Mouse (Mus musculus) heart, adult 9 months (tissue): ENCODE measurements at regions not wholly inside any gene's neighbourhood (a gene's known extent, or its start where the extent isn't known, plus 50 kb on each side); places are given as distances from the start of the nearest gene placed in this dataset.
"Not testable (repeated sequence)": the region's sequence is repeated elsewhere in the genome, so short reads cannot be mapped to it uniquely, and the experiment has no call there.

ENCODE experiments used
- DNase-seq, 2 experiments: peaks; one replicate each; pipeline ENCODE4 v3.0.0; 2022; ENCODE audit warnings: low spot score in 2 of 2

DNA sequence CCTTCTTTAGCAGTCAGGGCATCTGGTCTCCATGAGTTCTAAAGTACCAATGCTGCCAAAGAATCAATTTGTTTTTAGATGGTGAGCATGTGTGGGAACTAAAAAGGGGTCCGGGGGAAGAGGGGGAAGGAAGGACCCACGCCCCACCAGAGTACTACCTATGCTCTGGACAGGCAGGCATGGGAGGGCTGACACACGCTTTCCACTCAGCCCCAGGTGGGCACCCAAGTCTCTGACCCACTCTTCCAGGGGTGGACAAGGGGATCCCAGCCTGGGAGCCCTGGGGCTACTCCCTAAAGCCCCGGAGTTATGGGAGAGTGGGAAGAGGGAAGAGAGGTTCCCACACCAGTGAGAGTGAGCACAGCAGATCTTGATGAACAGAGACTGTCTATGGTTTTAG lies 1446.9 kb downstream of the Zfp704 start:
- DNase-seq, result no peak

DNA sequence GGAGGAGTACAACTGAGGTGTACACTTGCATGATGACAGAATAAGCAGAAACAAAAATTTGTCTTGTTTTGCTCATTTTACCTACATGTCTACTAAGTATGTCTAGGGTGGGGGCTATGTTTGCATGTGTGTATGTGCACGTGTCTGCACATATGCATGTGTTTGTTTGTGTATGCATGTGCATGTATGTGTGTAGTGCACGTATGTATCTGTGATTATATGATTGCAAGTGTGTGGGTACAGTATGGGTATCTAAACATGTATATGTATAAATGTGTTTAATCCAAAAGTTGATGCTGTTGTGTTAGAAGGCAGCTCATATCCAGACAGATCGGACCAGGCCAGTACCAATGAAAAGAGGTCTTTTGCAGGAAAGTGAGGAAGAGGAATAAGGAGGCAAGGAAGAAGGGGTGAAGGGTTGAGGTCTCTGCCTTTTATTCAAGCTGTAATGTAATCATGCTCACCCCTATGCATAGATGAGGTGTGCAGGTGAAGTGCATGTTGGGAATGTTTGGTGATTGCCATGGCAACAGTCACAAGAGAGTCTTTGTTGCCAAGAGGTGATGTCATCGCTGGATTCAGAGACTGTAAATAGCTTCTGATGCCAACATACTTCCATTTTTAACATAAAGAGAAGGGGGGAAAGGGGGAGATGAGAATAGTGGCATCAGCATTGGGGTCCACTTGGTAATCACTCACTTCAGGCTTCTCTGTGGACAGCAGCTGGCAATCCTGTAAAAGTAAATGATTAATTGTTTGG lies 1447.7 kb downstream of the Zfp704 start:
- DNase-seq, result no peak

DNA sequence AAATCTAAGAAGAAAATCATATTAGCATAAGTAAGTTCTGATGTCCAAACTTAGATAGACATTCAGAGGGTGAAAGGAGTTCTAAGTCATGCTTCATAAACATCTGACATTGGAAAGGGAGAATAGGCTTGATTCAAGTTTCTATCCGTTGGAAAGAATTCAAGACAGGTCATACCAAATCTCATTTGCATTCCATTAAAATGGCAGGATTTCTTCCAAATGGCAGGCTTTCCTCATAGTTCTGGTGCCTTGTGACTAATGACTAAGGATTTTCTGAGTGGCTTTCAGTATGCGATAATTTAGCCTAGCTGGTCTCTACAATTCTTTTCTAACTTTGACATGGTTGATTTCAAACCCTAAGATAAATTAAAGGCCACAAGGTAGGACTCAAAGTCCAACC lies 1466.9 kb downstream of the Zfp704 start:
- DNase-seq, result no peak

DNA sequence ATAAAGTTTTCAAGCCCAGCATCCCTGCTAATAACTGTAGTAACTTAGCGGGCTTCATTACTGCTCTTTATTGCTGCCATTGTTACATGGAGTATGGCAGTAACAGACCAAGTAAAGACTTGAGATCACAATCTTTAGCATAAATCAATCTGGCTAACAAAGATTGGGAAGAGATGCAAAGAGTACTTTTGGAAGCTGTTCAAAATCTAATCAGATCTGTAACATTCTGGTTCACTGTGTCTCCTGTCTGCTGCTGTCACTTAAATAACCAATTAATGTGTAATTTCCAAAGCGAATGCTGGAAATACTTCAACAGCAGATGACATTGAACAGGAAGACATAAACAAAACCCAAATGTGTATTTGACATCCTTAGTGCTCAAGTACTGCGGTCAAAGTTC lies 1467.7 kb downstream of the Zfp704 start:
- DNase-seq, result no peak

DNA sequence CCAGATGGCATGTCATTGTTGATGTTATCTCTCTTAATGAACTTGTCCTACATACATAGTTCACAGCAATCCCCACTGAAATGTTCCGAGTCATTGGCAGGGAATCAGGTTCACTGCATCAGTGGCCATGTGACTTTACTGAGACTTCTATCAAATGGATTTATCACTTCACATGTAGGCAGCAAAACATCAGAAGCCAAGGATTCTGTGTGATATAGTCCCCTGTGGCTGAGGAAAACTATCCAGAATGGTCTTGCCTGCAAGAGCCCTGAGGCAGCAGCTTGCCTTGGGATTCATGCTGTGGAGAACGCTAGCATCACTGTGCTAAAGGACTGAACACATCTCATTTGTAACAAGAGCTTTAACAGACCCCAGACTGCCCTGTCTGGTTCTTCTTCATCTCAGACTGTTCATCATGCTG lies 1468.2 kb downstream of the Zfp704 start:
- DNase-seq, result no peak

DNA sequence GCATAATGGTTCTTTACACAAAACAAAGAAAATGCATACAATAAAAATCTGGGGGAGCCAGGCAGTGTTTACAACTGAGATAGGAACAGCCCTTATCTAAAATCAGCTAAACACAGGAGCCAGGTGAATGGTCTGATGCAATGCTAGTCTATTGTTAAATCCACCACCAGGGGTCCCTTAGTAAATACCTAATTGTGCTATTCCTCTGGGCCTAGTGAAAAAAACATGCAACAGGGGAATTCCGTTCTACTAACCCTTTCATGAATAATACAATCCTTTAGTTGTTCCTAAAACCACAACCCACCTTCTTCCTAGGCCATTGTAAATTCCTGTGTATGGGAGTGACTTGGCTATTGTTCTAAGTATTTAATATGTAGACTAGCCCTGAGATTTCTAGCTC lies 1486.2 kb downstream of the Zfp704 start:
- not testable (repeated sequence) for DNase-seq

DNA sequence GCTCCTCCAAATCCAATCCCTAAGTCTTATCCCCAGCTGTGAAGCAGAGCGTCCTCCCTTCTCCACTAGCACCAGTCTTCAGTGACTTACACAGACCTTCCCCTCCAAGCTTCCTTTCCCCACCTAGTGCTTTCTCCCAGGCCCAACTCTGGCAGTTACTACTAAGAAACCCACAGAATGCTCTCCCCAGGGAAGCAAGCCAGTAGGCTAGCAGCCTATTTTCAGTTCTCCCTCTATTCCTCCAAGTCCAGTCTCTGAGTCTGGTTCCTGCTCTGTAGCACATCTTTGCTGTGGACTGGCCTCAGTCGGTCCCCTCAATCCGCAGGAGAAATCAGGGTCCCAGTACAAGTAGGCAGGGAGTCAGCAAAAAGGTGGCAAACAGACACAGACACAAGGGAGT lies 1486.7 kb downstream of the Zfp704 start:
- DNase-seq, result no peak

DNA sequence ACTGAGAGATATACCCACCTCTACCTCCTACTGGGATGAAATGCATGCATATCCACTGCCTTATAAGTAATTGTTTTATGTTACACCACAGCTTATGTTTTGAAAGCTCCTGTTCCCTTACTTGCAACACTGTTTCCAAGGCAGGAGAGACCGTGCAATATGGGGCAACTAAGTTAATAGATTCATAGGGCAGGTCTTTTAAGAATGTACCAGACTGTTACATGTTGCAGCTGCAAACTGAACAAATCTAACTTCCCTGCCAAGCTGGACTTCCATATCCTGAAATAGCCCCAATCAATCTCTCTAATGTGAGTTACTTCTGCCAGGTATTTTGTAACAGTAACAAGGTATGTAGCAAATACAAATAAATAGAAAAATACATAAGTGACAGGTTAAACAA lies 1478.0 kb upstream of the 1700008P02Rik start:
- no peak for DNase-seq

DNA sequence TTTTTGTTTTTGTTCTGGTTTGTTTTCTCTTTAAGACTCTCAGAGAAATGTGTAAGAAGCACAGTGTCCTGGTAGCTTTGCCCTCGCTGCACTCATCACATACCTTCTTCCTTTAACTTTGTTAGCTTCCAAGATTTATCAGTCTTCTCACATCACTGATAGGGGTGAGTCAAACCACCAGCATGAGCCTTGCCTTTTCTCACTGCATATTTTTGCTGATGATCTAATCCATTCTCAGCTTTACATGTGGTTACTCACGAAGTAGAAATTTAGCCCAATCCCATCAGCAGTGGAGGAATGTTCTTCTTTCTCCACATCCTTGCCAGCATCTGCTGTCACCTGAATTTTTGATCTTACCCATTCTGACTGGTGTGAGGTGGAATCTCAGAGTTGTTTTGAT lies 1464.5 kb upstream of the 1700008P02Rik start:
- DNase-seq, result no peak

DNA sequence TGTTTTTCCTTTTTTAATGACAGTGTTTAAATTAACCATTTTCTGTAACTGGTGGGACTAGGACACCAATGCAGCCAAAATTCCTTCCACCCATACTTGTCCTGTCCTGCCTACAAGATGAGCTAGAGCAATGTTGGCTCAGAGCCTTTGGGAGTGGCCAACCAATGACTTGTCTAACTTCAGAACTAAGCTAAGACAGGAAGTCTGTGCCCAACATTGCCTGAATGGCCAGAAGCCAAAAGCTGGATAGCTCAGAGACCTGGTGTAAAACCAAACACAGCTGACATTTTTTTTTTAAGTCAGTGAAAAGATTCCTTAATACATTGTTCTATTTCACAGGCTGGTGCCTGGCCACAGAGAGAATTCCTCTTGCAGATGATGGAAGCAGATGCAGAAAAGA lies 1433.5 kb upstream of the 1700008P02Rik start:
- no peak for DNase-seq

DNA sequence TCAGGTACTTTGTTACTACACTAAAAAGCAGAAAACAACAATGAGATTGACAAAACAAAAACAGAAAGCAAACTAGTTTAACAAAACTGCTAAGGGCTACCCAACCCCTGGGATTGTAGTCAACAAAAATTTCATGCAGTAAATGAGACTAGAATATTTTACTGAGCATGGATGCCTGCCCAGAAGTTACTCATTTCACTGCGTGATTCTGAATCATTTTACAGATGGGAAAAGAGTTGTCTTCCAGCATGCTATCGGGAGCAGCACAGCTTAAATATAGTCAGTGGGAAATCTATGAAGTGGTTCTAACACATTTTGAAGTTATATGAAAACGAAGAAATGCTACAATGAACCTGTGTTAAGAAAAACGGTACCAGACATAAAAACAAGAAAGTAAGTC lies 1430.9 kb upstream of the 1700008P02Rik start:
- no peak for DNase-seq

DNA sequence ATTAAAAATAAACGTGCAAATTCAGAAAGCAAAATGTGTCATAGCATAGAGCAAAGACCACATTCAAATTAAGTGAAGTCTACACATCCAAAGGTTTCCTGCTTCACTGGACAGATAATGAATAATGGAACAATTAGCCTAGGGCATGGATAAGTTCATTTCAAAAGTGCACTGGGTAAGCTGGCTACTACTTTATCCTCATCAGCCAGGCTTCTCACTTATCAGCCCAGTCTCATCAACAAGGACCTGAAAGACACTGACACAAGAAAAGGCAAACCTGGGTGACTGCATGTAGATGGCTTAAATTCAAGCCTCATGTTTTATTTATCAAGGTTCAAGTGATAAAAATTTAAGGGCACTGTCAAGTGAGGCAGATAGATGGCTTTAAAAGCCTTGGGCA lies 1429.5 kb upstream of the 1700008P02Rik start:
- no peak for DNase-seq

DNA sequence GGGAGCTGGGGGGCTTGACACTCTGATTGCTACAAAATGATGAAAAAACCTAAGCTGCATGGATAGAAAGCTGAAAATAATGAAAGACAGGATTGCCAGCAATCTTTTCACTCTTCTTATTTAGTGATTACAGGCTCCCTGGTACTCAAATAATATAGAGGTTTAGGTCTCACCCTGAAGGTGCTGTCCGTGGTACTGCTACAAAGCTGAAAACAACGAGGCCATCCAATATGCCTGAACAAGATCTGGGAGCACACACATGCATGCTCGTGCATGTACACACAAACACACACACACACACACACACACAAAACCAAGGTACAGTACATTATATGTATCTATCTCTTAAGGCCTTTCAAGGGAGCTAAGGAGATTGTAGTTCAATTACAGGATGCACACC lies 1426.1 kb upstream of the 1700008P02Rik start:
- no peak for DNase-seq

DNA sequence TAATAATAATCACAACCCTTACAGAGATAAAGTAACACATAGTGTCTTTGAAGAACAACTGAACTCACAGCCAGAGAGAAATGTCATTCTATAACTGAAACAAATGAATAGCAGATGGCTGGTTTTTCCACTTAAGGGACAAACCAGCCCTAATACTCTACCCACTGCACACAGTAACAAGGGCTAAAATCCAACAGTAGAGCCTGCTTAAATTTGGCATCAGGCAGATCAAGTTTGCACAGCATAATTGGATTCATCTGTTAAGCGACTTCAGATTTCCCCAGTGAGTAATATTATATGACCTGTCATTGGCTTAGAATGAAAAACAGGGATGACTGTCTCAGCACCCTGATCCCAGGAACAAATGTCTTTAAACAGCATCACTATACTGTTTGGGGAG lies 1416.5 kb upstream of the 1700008P02Rik start:
- no peak for DNase-seq

DNA sequence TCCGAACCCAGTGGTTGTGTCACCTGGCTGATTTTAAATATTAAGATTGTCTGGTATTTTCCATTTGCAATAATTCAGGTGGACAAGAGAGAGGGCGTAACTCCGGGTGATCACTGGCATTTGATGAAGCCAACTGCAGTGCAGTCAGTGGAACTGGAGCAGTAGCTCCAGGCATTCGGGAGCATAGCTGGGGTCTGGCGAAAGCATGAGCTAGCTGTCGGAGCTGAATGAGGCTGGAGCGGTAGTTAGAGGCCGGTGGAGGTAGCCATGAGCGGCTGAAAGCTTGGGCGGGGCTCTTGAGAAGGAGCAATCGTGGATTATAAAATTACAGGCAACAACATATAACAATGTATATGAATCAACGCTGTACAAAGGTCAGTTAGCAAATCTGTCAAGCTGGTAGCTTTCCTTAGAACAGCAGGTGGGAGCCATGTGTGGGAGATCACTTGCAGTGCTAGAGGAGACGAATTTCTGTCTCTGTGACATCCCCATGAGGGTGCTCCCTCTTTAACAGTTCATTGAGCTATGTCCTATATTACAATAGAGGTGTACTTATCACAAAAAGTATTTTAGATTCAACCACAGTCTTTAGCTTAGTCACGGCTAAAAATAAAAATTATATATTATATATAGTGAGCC lies 1415.0 kb upstream of the 1700008P02Rik start:
- no peak for DNase-seq

DNA sequence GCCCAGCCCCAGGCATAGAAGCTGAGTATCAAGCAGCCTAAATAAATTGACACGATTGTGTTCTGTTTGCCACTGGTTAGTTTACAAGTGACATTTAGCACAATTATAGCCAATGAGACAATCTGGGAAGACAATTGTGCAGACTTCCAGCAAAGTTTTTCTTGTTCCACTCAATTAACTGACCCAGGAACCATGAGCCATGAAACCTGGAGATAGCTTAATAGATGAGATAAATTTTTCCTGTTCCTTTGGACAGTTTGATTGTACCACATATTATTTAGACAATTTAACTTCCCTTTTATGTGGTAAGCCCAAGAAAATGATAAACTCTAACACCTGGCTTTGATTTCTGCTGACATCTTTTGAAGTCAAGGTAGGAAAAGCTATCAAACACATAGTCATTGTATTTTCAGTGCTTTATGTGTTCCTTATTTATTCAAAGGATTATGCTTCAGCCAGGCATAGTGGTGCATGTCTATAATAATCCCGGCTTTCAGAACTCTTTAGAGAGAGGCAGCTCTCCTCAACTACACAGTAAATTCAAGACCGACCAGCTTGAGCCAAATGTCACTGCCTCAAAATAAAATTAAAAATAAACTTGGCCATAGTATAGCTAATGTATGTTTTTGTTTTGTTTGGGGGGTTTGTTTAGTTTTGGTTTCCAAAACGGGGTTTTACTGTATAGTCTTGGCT lies 1406.2 kb upstream of the 1700008P02Rik start:
- no peak for DNase-seq

DNA sequence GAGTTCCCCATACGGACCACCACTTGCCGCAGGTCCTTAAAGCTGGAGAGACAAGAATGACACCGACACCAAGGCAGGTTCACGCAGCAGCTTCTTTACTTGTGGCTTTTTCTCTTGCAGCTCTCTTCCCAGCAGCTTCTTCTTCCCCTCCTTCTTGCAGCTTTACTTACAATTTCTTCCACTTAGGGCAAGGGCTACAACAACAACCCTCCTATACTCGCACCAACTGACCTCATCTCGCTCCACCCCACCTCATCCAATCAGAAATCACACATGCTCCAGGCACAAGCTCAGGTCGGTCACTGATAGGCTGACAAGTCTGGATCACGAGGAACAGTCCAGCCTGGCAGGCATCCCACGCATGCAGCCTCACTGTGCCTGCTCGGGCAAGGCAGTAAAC lies 1402.4 kb upstream of the 1700008P02Rik start:
- DNase-seq, result no peak

DNA sequence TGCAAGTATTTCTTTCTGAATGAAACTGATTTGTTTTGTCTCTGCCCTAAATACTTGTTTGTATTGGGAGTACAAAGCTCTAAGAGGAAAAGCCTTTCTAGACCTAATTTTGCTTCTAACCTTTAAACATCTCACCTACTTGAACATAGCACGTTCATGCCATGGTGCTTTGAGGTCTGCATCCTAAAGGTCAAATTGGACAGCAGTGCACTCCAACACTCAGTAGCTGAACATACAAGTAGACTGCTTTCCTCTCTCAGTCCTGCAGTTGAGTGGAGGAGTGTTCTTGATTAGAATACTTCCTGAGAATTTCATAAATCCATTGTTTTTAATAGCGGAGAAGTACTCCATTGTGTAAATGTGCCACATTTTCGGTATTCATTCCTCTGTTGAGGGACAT lies 1397.2 kb upstream of the 1700008P02Rik start:
- DNase-seq, result no peak

DNA sequence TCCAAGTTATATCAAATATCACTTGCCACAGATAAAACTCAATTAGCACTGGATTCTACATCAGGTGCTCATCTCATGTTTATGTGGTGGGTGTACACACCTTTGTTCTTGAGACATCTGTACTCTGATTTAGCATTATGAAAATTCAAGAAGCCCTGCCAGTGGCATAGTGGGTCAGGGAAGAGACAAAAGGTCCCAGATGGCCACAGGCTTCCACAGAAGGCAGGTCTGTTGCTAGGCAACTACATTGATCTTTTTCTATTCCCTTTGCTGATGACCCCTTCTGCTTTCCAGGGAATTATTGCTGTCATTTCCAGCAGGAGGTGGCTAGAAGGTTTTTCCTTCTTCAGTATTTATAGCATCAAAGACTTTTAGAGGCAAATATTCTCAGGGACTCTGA lies 1396.7 kb upstream of the 1700008P02Rik start:
- DNase-seq, result no peak

DNA sequence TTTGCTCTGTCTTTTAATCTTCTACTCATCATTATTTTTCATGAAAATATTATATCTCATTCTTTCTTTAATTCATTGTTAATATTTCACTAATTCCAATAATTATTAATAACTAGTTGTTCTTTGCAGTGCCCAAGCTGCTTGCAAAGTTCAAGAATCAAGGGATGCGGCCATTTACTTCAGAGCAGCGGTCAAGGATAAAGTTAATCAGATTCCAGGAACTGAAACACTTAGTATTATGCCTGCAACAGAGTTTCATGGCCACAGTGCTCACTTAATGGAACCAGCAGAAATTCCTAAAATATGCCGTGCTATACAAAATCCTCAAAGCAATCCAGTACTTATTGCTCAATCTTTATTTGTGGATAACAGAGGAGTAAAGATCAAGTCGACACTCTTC lies 1389.7 kb upstream of the 1700008P02Rik start:
- DNase-seq, result no peak

DNA sequence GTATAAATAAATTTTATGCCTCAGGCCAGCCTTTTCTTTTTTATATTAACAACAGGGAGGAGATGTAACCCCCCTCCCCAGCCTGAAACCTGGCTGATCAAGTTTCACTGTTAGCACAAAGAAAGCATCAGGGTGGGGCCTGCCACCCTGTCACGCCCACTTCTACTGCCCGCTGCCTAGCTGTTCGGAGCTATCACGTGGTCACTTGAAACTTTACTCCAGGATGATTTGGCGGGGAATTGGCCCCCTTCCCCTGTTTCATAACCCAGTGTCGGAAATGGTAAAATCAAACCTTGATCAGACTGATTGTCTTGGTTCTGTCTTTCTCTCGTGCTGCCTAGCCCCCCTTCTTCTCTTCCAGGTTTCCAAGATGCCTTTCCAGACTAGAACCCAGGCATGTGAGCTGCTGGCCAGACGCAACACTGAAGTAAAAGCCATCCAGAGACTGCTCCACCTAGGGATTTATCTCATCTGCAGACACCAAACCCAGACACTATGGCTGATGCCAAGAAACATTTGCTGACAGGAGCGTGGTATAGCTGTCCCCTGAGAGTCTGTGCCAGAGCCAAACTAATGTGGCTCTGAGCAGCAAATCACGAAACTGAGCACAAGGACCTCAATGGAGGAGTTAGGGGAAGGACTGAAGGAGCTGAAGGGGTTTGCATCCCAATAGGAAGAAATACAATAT lies 1386.6 kb upstream of the 1700008P02Rik start:
- no peak for DNase-seq

DNA sequence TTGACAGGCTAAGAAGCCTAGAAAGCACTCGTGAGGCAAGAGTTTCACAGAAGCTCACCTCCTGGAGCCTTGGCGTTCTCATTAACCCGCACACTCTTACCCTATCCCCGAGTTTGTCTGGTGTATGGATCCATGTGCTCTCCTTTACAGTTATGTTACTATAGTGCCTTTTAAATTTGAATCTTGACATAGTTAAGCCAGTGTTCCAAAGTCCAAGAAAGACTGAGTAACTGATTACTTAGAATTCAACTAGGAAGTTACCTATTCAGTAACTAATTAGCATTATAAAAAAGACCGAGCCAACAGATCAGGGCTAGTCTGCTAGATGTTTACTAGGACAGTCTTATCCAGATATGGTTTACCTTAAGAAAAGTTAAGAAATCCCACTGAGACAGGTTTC lies 1386.0 kb upstream of the 1700008P02Rik start:
- no peak for DNase-seq
